Mouse (Mus musculus) liver, adult (tissue): ENCODE measurements around the gene Smg5.

Experiments used
- GATA4 ChIP-seq: IDR thresholded peaks from 2 replicates; pipeline ENCODE4 v1.6.1; 2014; ENCODE audit warnings: mild to moderate bottlenecking, low read length; ENCODE audit not compliant: insufficient replicate concordance

Smg5 gene

GRCm38 (mm10) chr3:88336058-88337013 lies at the start of gene Smg5, which contains the start of gene Tmem79:
Gene Smg5, plus strand, starts transcription at chr3:88336260.
Gene Tmem79, minus strand, starts transcription at chr3:88336148.
- TF ChIP-seq GATA4 = peak; percentile 69; the same call in 1 of the 2 replicates

DNA sequence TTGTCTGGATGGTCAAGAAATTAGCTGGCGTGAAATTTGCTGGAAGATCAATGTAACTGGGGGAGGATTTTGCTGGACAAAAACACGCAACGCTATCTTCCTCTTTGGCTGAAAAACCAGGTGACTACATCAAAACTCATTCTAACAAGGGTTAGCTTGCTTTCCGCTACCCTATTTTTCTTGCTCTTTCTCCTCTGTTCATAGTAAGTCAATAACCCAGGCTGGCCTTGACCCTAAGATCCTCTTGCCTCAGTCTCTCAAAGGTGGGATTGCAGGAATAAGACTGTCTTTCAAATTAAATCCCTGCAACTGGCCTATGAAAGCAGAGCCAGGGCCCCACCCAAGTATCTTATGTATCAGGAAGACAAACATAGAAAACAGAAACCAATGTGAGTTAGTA lies 49.0 kb upstream of the Smg5 start, which contains the start of gene Gm38392:
Gene Gm38392, minus strand, starts transcription at position 101 of the 400 bp plus-strand sequence.
- no peak for TF ChIP-seq GATA4

DNA sequence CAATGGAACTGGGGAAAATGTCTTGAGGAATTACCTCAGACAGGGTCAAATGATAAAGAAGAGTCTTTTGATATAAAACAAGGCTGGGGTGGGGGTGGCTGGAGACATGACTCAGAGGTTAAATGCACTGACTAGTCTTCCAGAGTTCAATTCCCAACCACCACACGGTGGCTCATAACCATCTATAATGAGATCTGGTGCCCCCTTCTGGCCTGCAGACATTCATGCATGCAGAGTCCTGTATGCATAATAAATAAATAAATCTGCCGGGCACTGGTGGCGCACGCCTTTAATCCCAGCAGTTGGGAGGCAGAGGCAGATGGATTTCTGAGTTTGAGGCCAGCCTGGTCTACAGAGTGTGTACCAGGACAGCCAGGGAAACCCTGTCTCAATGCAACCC lies 44.1 kb upstream of the Smg5 start:
- TF ChIP-seq GATA4 = no peak

DNA sequence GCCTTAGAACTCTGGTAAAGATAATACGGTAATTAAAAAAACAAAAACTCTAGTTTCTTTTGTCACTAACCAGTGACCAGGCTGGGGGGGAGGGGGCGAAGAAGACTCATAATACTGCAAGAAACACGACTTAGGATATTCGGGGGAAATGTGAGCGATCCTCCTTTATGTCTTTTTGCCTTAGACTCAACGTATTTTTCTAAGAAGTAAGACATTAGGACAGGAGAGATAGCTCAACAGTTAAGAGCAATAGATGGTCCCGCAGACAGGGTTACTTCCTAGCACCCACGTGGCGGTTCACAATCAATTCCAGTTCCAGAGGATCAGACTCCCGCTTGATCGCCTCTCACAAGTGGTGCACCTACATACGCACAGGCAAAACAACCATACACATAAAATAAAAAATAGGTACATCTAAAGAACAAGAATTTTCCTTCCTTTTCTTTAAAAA lies 39.9 kb upstream of the Smg5 start:
- no peak for TF ChIP-seq GATA4

- no peak; the same call in 1 of the 2 replicates for TF ChIP-seq GATA4
Measured at GRCm38 (mm10) chr3:88296561-88297318, 39.3 kb upstream of the Smg5 start, which contains the start of the genes Tsacc and Cct3. Gene Tsacc, minus strand, starts transcription at chr3:88296999. Gene Cct3, plus strand, starts transcription at chr3:88297116.

DNA sequence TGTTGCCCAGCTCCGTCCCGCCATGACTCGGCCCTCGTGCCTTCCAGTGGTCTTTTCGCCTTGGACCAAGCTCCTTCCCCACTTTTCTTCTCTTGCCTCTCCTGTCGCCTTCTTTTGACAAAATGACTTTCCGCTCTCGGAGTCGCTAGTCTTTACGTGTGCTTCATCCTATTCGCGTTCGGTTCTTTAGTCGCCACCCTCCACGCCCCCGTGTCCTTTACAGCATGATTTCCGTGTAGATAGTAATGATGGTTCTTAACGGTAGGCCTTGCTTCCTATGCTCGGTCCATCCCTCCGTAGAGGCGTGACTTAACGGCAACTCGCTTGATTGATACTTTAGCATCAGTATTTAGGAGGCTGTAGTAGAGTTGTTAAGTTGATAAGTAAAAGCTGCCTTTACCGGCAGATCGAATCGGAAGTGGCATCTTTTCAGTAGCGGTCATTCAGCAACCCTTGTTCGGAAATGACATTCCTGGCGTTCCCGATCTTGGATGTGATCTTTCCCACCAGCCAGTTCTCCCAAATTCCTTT lies 38.7 kb upstream of the Smg5 start:
- TF ChIP-seq GATA4 = no peak

GRCm38 (mm10) chr3:88299172-88299571 lies 36.9 kb upstream of the Smg5 start:
- TF ChIP-seq GATA4 = no peak

GRCm38 (mm10) chr3:88324951-88325405 lies 11.1 kb upstream of the Smg5 start, which contains the start of gene Glmp:
Gene Glmp, plus strand, starts transcription at chr3:88325023.
- TF ChIP-seq GATA4 = no peak

DNA sequence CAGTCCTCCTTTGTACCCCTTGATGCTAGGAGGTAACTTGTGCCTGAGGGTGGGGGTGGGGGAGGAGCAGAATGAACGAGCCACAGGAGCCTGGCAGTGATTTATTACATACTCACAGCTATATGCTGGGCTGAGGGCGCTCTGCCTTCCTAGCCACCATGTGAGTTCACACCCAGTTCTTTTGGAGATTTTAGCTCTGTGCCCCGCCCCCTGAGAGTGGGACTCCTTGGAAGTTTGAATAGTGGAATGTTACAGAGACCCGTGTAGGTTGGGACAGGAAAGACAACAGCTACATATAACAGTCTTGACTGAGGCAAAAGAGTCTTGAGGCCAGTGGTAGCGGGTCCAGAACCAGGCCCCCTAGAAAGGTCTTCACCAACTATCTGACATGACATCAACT lies 7.1 kb upstream of the Smg5 start:
- no peak for TF ChIP-seq GATA4

- no peak for TF ChIP-seq GATA4
Measured at GRCm38 (mm10) chr3:88331282-88331681, 4.8 kb upstream of the Smg5 start.

GRCm38 (mm10) chr3:88334029-88334658 lies 1.9 kb upstream of the Smg5 start:
- TF ChIP-seq GATA4 = no peak

DNA sequence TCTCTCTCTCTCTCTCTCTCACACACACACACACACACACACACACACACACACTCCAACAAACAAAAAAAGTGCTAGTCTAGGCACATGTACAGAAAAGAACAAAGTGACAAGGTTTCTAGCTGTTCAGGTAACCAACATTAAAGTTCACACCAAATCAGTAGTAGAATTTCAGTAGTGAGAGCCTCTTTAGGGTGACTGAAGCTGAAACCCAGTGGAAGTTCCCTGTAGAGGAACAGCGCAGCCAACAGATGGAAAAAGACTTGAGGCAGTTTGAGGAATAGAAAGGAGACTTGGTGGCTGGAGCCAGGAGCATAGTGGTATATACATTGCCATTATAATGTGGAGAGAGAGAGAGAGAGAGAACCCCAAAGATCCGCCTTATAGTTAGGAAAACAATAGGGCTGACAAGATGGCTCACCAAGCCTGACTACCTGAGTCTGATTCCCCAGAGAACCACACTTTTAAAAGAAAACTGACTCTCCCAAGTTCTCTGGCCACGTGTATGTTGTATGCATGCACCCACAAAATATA lies 1.1 kb upstream of the Smg5 start:
- no peak for TF ChIP-seq GATA4

DNA sequence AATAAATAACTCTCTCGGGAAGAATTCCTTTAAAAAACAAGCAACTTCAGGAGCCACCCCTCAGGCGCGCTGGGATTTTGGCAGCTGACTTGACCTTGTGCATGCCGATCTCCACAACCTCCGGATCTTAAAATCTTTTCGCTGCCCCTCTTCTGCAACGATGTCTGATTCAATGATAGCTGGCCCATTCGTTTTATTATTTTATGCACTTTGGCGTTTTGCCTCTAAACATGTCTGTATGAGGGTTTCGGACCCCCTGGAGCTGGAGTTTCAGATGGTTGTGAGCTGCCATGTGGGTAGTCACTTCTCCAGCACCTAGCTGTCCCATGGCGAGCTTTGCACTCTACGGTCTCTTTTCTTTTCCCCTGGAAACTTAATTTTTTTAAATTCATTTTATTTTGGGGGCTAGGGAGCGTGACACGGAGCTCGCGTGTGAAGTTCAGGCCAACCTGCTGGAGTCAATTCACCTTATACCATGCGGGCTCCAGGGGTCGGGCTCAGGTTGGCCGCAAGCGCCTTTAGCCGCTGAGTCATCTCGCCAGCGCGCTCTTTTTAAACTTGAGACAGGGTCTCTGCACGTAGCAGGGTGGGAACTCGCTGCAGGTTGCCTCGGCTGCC lies 515 bp upstream of the Smg5 start:
- no peak for TF ChIP-seq GATA4
